Mouse (Mus musculus): ENCODE data around the gene Raver1. TPM values are rescaled to one million over a fixed set of nuclear protein-coding genes. Genes with fewer than 3 reads are reported as not detected.
A peak's percentile ranks its signal among the peaks of the same experiment; 100 is the strongest.
"Not testable (repeated sequence)": the region's sequence is repeated elsewhere in the genome, so short reads cannot be mapped to it uniquely, and the experiment has no call there.

Raver1 gene
- total RNA-seq, 2 experiments from 2014 or later: 22.1 to 25.6 TPM

- no peak for DNase-seq
Observed at GRCm38 (mm10) chr9:21105760-21106564, 14.2 kb upstream of the Raver1 start.

- no peak for DNase-seq
Observed at GRCm38 (mm10) chr9:21104814-21105213, 13.0 kb upstream of the Raver1 start.

GRCm38 (mm10) chr9:21102076-21102475 is 10.3 kb upstream of the Raver1 start:
- no peak for DNase-seq

- DNase-seq: no peak
Observed at GRCm38 (mm10) chr9:21100447-21101161, 8.8 kb upstream of the Raver1 start.

- DNase-seq: no peak
Observed at GRCm38 (mm10) chr9:21097793-21098192, 6.0 kb upstream of the Raver1 start.

GRCm38 (mm10) chr9:21095958-21096357 is 4.2 kb upstream of the Raver1 start:
- no peak for DNase-seq

- no peak for DNase-seq
Observed at GRCm38 (mm10) chr9:21093423-21093822, 1.6 kb upstream of the Raver1 start.

GRCm38 (mm10) chr9:21090972-21091706 is 669 bp downstream of the Raver1 start:
- no peak for DNase-seq

- DNase-seq: no peak
Observed at GRCm38 (mm10) chr9:21090537-21090936, 1.3 kb downstream of the Raver1 start.

- DNase-seq: no peak
Observed at GRCm38 (mm10) chr9:21083324-21083723, 8.5 kb downstream of the Raver1 start.

- DNase-seq: peak; percentile 23
Observed at GRCm38 (mm10) chr9:21081127-21081526, 10.7 kb downstream of the Raver1 start.

- DNase-seq: no peak
Observed at GRCm38 (mm10) chr9:21075625-21076024, 16.2 kb downstream of the Raver1 start.

GRCm38 (mm10) chr9:21074173-21074572 is 17.6 kb downstream of the Raver1 start:
- DNase-seq: no peak

- DNase-seq: peak; percentile 85
Observed at GRCm38 (mm10) chr9:21073044-21073840, 18.6 kb downstream of the Raver1 start, which contains the start of the genes Gm49373 and Fdx1l. Gm49373 (minus strand) TSS chr9:21073096. Fdx1l (minus strand) TSS chr9:21073614.

GRCm38 (mm10) chr9:21072641-21073040 is 19.2 kb downstream of the Raver1 start:
- DNase-seq: no peak

GRCm38 (mm10) chr9:21067006-21067684 is 24.7 kb downstream of the Raver1 start, which contains the start of gene Zglp1:
Zglp1 (minus strand) TSS chr9:21067093.
- no peak for DNase-seq

GRCm38 (mm10) chr9:21062928-21063327 is 28.9 kb downstream of the Raver1 start:
- no peak for DNase-seq

GRCm38 (mm10) chr9:21051578-21051977 is 40.2 kb downstream of the Raver1 start:
- no peak for DNase-seq

- DNase-seq: no peak
Observed at GRCm38 (mm10) chr9:21045235-21045634, 46.6 kb downstream of the Raver1 start.

GRCm38 (mm10) chr9:21044785-21045184 is 47.0 kb downstream of the Raver1 start:
- DNase-seq: not testable (repeated sequence)

GRCm38 (mm10) chr9:21043563-21043962 is 48.2 kb downstream of the Raver1 start:
- no peak for DNase-seq

Measured in gastrocnemius, postnatal 10 days (tissue).